Mouse (Mus musculus): ENCODE measurements around the gene Il25. TPM values are rescaled to one million over a fixed set of nuclear protein-coding genes. Genes with fewer than 3 reads are reported as not detected.

Gene Il25
- polyA plus RNA-seq (2014; fragmentation: Nextera tagmentation; extraction: Ambion mirVana), result 0.23 and 0.28 TPM in 2 replicates

DNA sequence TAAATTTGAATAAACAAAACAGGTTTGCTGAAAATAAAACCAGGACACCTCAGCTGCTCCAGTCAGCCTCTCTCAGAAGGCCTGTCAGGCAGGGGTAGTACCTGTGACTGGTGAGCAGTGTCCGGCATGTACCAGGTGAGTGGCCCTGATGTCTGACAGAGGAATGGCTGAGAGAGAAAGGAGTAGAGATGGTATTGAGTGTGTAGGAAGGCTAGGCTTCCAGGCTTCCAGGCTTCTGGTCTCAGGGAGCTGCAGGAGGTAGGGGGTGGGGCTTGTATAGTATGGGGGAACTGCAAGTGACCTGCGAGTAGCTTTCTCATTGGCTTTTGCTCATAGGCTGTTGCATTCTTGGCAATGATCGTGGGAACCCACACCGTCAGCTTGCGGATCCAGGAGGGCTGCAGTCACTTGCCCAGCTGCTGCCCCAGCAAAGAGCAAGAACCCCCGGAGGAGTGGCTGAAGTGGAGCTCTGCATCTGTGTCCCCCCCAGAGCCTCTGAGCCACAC lies at the start of gene Il25:
Gene Il25, plus strand, starts transcription at position 51 of the 506 bp plus-strand sequence.
- DNase-seq (ENCODE audit: low spot score), result no peak
- no peak for ATAC-seq (replicated peaks; ENCODE audit: low FRiP score, low TSS enrichment, low read depth)
- H3K27me3 ChIP-seq (replicated peaks; ENCODE audit: control insufficient read depth, insufficient read depth, low read length), result no peaks in the 10 kb centered on the region
- H3K27ac ChIP-seq (ENCODE audit: low read depth), result no peak within 1 kb of the TSS
- 28% methylated on average over 6 of the region's 6 CpGs for WGBS
- no peak within 1 kb of the TSS for H3K9ac ChIP-seq (ENCODE audit: low read length)
- no peaks in the 10 kb centered on the region for H3K9me3 ChIP-seq (ENCODE audit: control insufficient read depth, low read length)
- H3K4me3 ChIP-seq (ENCODE audit: low read depth, low read length), result no peak within 1 kb of the TSS
- no peak within 1 kb of the TSS; the same call in 1 of the 2 replicates for H3K4me2 ChIP-seq (ENCODE audit: low read length)
- peaks cover 19% of the 10 kb centered on the region for H3K4me1 ChIP-seq (replicated peaks; ENCODE audit: control insufficient read depth, insufficient read depth, low read length)
- no peaks in the 10 kb centered on the region for H3K36me3 ChIP-seq (ENCODE audit: control insufficient read depth, insufficient read depth, low read length)

DNA sequence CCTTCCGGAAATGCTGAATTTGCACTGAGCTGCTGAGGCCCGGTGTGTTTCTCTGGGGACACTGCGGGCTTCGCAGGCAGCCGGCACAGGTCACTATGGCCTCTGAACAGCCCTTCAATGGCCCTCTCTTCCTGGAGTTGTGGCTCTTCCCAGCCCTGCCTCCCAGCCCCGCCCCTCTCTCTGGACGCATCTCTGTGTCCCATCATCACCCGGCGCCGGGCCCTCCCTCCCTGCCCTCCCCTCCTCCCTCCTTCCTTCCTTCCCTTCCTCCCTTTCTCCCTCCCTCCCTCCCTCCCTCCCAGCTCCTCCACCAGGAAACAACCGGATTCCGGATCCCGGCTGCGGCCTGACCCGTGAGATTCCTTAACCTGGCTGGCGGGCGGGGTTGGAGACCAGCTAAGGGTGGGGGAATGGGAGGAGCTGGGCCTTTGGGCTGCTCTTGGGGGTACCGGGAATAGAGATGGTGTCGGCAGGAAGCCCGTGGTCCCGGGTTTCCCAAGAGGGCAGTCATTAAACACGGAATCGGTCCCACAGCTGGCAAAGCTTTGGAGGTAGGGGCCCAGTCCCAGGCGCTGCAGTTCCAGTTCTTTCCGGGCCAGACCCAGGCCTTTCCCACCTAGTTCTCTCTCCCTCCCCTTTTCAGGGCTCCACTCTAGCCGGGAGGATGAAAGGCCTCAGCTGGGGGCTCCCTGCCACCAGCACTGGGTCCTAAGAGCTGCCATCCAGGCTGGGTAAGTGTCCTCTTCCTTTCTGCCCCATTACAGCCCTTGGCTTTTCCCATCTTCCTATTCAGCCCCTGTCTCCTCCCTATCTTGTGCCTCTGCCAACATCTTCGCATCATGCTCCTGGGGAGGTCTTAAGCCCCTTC lies 49.1 kb upstream of the Il25 start, which contains the start of the genes Bcl2l2 and Gm20521:
Gene Bcl2l2, plus strand, starts transcription at position 224 of the 868 bp plus-strand sequence.
Gene Gm20521, plus strand, starts transcription at position 288 of the 868 bp plus-strand sequence.
- ATAC-seq (replicated peaks; ENCODE audit: low FRiP score, low TSS enrichment, low read depth) (peak; percentile 94), DNase-seq (ENCODE audit: low spot score) (peak; percentile 90)
- peak within 1 kb of the TSS; percentile 74 for H3K9ac ChIP-seq (ENCODE audit: low read length)
- H3K4me3 ChIP-seq (ENCODE audit: low read depth, low read length), result peak within 1 kb of the TSS; percentile 52
- H3K36me3 ChIP-seq (ENCODE audit: control insufficient read depth, insufficient read depth, low read length), result peaks cover 19% of the 10 kb centered on the region
- H3K4me2 ChIP-seq (ENCODE audit: low read length), result peak within 1 kb of the TSS; percentile 78
- H3K9me3 ChIP-seq (ENCODE audit: control insufficient read depth, low read length), result no peaks in the 10 kb centered on the region
- H3K27ac ChIP-seq (ENCODE audit: low read depth), result peak within 1 kb of the TSS; percentile 95
- peaks cover 15% of the 10 kb centered on the region for H3K4me1 ChIP-seq (replicated peaks; ENCODE audit: control insufficient read depth, insufficient read depth, low read length)
- under 1% methylated on average over 27 of the region's 27 CpGs for WGBS
- H3K27me3 ChIP-seq (replicated peaks; ENCODE audit: control insufficient read depth, insufficient read depth, low read length), result no peaks in the 10 kb centered on the region

DNA sequence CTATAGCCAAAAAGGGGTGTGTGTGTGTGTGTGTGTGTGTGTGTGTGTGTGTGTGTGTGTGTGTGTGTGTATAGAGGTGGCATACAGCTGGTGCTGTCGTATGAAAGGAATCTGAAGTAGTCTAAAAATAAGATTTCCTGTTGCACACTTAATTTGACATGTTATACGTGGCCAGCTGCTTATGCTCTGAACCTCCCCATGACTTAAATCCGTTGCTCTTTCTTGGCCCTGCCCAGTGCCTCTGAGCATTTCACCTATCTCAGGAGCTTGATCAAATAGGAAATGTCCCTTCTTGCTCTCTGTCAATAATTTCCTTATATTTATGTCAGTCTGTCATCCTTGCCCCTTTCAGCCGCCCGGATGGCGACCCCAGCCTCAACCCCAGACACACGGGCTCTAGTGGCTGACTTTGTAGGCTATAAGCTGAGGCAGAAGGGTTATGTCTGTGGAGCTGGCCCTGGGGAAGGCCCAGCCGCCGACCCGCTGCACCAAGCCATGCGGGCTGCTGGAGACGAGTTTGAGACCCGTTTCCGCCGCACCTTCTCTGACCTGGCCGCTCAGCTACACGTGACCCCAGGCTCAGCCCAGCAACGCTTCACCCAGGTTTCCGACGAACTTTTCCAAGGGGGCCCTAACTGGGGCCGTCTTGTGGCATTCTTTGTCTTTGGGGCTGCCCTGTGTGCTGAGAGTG lies 48.3 kb upstream of the Il25 start:
- DNase-seq (ENCODE audit: low spot score), result no peak
- H3K9ac ChIP-seq (ENCODE audit: low read length), result peak overlapping the region; percentile 74
- H3K27me3 ChIP-seq (replicated peaks; ENCODE audit: control insufficient read depth, insufficient read depth, low read length), result no peaks in the 10 kb centered on the region
- peak overlapping the region; percentile 78 for H3K4me2 ChIP-seq (ENCODE audit: low read length)
- ATAC-seq (replicated peaks; ENCODE audit: low FRiP score, low TSS enrichment, low read depth), result no peak
- H3K4me3 ChIP-seq (ENCODE audit: low read depth, low read length), result peak overlapping the region; percentile 52
- WGBS, result 17% methylated on average over 21 of the region's 21 CpGs
- H3K36me3 ChIP-seq (ENCODE audit: control insufficient read depth, insufficient read depth, low read length), result peaks cover 19% of the 10 kb centered on the region
- H3K27ac ChIP-seq (ENCODE audit: low read depth), result peak overlapping the region; percentile 95
- no peaks in the 10 kb centered on the region for H3K9me3 ChIP-seq (ENCODE audit: control insufficient read depth, low read length)
- peaks cover 15% of the 10 kb centered on the region for H3K4me1 ChIP-seq (replicated peaks; ENCODE audit: control insufficient read depth, insufficient read depth, low read length)

DNA sequence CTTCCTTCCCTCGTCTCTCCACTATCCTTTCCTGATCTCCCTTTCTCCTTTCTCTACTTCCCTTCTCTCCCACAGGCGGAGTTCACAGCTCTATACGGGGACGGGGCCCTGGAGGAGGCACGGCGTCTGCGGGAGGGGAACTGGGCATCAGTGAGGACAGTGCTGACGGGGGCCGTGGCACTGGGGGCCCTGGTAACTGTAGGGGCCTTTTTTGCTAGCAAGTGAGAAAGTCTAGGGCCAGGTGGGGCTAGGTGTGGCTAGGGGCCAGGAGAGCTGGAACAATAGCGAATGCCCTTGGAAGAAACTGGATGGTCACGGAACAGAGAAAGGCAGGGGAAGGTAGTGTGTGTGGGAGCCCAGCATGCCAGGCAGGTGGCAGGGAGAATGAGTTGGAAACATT lies 47.2 kb upstream of the Il25 start:
- no peaks in the 10 kb centered on the region for H3K9me3 ChIP-seq (ENCODE audit: control insufficient read depth, low read length)
- no peak overlapping the region for H3K4me3 ChIP-seq (ENCODE audit: low read depth, low read length)
- H3K27me3 ChIP-seq (replicated peaks; ENCODE audit: control insufficient read depth, insufficient read depth, low read length), result no peaks in the 10 kb centered on the region
- H3K4me2 ChIP-seq (ENCODE audit: low read length), result peak overlapping the region; percentile 78
- peaks cover 19% of the 10 kb centered on the region for H3K36me3 ChIP-seq (ENCODE audit: control insufficient read depth, insufficient read depth, low read length)
- ATAC-seq (replicated peaks; ENCODE audit: low FRiP score, low TSS enrichment, low read depth) (no peak), DNase-seq (ENCODE audit: low spot score) (no peak)
- whole genome bisulfite sequencing, result 87% methylated on average over 11 of the region's 11 CpGs
- no peak overlapping the region for H3K27ac ChIP-seq (ENCODE audit: low read depth)
- H3K9ac ChIP-seq (ENCODE audit: low read length), result no peak overlapping the region
- peaks cover 15% of the 10 kb centered on the region for H3K4me1 ChIP-seq (replicated peaks; ENCODE audit: control insufficient read depth, insufficient read depth, low read length)

DNA sequence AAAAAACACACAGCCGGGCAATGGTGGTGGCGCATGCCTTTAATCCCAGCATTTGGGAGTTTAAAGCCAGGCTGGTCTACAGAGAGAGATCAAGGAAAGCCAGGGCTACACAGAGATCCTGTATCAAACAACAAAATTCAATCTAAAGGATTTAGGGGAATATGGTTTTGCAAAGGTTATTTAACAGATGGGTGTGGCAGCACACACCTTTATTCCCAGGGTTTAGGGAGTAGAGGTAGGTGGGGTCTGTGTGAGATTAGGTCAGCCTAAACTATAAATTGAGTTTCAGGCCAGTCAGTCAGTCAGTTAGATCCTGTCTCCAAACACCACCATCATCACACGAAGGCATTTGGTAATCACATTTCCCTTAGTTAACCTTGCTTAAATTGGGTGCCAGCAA lies 40.3 kb upstream of the Il25 start, which contains the start of gene Pabpn1:
Gene Pabpn1, plus strand, starts transcription at position 301 of the 400 bp plus-strand sequence.
- Histone ChIP-seq H3K36me3 (ENCODE audit: control insufficient read depth, insufficient read depth, low read length) (peaks cover 23% of the 10 kb centered on the region), H3K4me2 (ENCODE audit: low read length) (peak within 1 kb of the TSS; percentile 57), H3K9ac (ENCODE audit: low read length) (peak within 1 kb of the TSS; percentile 36), H3K4me1 (replicated peaks; ENCODE audit: control insufficient read depth, insufficient read depth, low read length) (peaks cover 7% of the 10 kb centered on the region), H3K27me3 (replicated peaks; ENCODE audit: control insufficient read depth, insufficient read depth, low read length) (no peaks in the 10 kb centered on the region), H3K27ac (ENCODE audit: low read depth) (peak within 1 kb of the TSS; percentile 69), H3K9me3 (ENCODE audit: control insufficient read depth, low read length) (no peaks in the 10 kb centered on the region), H3K4me3 (ENCODE audit: low read depth, low read length) (peak within 1 kb of the TSS; percentile 65)
- DNase-seq (ENCODE audit: low spot score) (no peak), ATAC-seq (replicated peaks; ENCODE audit: low FRiP score, low TSS enrichment, low read depth) (no peak)
- WGBS, result 94% methylated on average over 3 of the region's 3 CpGs

GRCm38 (mm10) chr14:54893651-54894181 lies 38.8 kb upstream of the Il25 start:
- ATAC-seq (replicated peaks; ENCODE audit: low FRiP score, low TSS enrichment, low read depth) (peak; percentile 99), DNase-seq (ENCODE audit: low spot score) (peak; percentile 96)
- Histone ChIP-seq H3K36me3 (ENCODE audit: control insufficient read depth, insufficient read depth, low read length) (peaks cover 35% of the 10 kb centered on the region), H3K27ac (ENCODE audit: low read depth) (peak overlapping the region; percentile 95), H3K9ac (ENCODE audit: low read length) (peak overlapping the region; percentile 99), H3K9me3 (ENCODE audit: control insufficient read depth, low read length) (no peaks in the 10 kb centered on the region), H3K4me1 (replicated peaks; ENCODE audit: control insufficient read depth, insufficient read depth, low read length) (peaks cover 7% of the 10 kb centered on the region), H3K4me2 (ENCODE audit: low read length) (peak overlapping the region; percentile 57), H3K4me3 (ENCODE audit: low read depth, low read length) (peak overlapping the region; percentile 65), H3K27me3 (replicated peaks; ENCODE audit: control insufficient read depth, insufficient read depth, low read length) (no peaks in the 10 kb centered on the region)
- WGBS, result under 1% methylated on average over 38 of the region's 38 CpGs

- Histone ChIP-seq H3K27me3 (replicated peaks; ENCODE audit: control insufficient read depth, insufficient read depth, low read length) (no peaks in the 10 kb centered on the region), H3K4me1 (replicated peaks; ENCODE audit: control insufficient read depth, insufficient read depth, low read length) (peaks cover 7% of the 10 kb centered on the region), H3K36me3 (ENCODE audit: control insufficient read depth, insufficient read depth, low read length) (peaks cover 41% of the 10 kb centered on the region), H3K9ac (ENCODE audit: low read length) (peak overlapping the region; percentile 99), H3K9me3 (ENCODE audit: control insufficient read depth, low read length) (no peaks in the 10 kb centered on the region), H3K4me3 (ENCODE audit: low read depth, low read length) (peak overlapping the region; percentile 65), H3K27ac (ENCODE audit: low read depth) (peak overlapping the region; percentile 95), H3K4me2 (ENCODE audit: low read length) (peak overlapping the region; percentile 69)
- ATAC-seq (replicated peaks; ENCODE audit: low FRiP score, low TSS enrichment, low read depth), result peak; percentile 50
- DNase-seq (ENCODE audit: low spot score), result peak; percentile 80
- under 1% methylated on average over 53 of the region's 54 CpGs for WGBS
Measured at GRCm38 (mm10) chr14:54894296-54895151, 38.0 kb upstream of the Il25 start.

All from intestine, embryonic 14.5 days (tissue).